16 mouse cellular contexts compared by ENCODE assay signal in genomic region chr8:106612047-106612446, GRCm38 (mm10). TPM values are rescaled to one million over a fixed set of nuclear protein-coding genes. Genes with fewer than 3 reads are reported as not detected.
DNase-seq lines count a peak whose midpoint lies in the region; ATAC-seq and TF ChIP-seq lines count a peak whose summit lies in the region.
"Had no signal": no experiment of that assay in that cellular context is flagged by ENCODE, and none has a peak within 500 bp of the region (broad histone marks: within the 10 kb centered on the region; RNA-seq: fewer than 3 reads in every experiment).

No protein-coding gene starts in this region.

- H3K27ac ChIP-seq in lung, postnatal 0 days (ENCODE audit: low read length): peak overlapping the region; percentile 81; the same call in 1 of the 2 replicates
- peak overlapping the region; percentile 43 for H3K27ac ChIP-seq in bone marrow macrophage, adult 2 months (ENCODE audit: insufficient read depth, low read depth, low read length)
- H3K27ac ChIP-seq in macrophage: peak overlapping the region; percentile 27
- H3K27ac ChIP-seq: hindbrain, embryonic 15.5 days; limb, embryonic 10.5 days had no signal

- H3K4me3 ChIP-seq in lung, postnatal 0 days (ENCODE audit: low read depth, low read length): no peak overlapping the region
- no peak overlapping the region for H3K4me3 ChIP-seq in lung, adult 2 months (replicated peaks; ENCODE audit: extremely low read depth, low read depth, low read length)
- no peak overlapping the region for H3K4me3 ChIP-seq in bone marrow macrophage, adult 2 months (ENCODE audit: insufficient read depth, low read length)
- H3K4me3 ChIP-seq in macrophage (ENCODE audit: inconsistent target): no peak overlapping the region
- H3K4me3 ChIP-seq: embryonic facial prominence, embryonic 13.5 days; hindbrain, embryonic 15.5 days; limb, embryonic 10.5 days had no signal

- no peaks in the 10 kb centered on the region for H3K79me2 ChIP-seq in macrophage (ENCODE audit: inconsistent target)

- H3K9ac ChIP-seq in lung, postnatal 0 days (replicated peaks; ENCODE audit: low read depth): no peak overlapping the region
- H3K9ac ChIP-seq: embryonic facial prominence, embryonic 13.5 days; hindbrain, embryonic 15.5 days had no signal

- no peaks in the 10 kb centered on the region for H3K27me3 ChIP-seq in lung, postnatal 0 days (replicated peaks; ENCODE audit: insufficient read depth, low read length)

- no peaks in the 10 kb centered on the region for H3K9me3 ChIP-seq in lung, postnatal 0 days (ENCODE audit: low read length)
- H3K9me3 ChIP-seq: embryonic facial prominence, embryonic 13.5 days; hindbrain, embryonic 15.5 days; limb, embryonic 10.5 days had no signal

- ATAC-seq in lung, postnatal 0 days: no peak
- ATAC-seq in activated CD4-positive, CD25-positive, alpha-beta regulatory T cell, adult 4 months: no peak

- no peak for TF ChIP-seq POLR2A in lung, adult 2 months (IDR thresholded peaks at IDR 0.05; ENCODE audit: borderline replicate concordance, extremely low read depth, low read depth, low read length)
- no peak for TF ChIP-seq POLR2A in bone marrow macrophage, adult 2 months (IDR thresholded peaks at IDR 0.05; ENCODE audit: borderline replicate concordance, low read depth, low read length)

- no peak for TF ChIP-seq CTCF in lung, postnatal 0 days (IDR thresholded peaks at IDR 0.05)
- no peak for TF ChIP-seq CTCF in lung, adult 2 months (IDR thresholded peaks at IDR 0.05; ENCODE audit: insufficient read depth, low read length)
- TF ChIP-seq CTCF in bone marrow macrophage, adult 2 months (IDR thresholded peaks at IDR 0.05; ENCODE audit: low read depth, low read length): no peak

- no peak for DNase-seq in lung, postnatal 0 days (ENCODE audit: low spot score)
- DNase-seq in lung, adult 2 months: no peak
- DNase-seq in left cerebral cortex, postnatal 10 days (ENCODE audit: extremely low spot score in 1 of 2, low spot score in 2 of 2): no peak
- DNase-seq in right cerebral cortex, postnatal 25 days: no peak
- DNase-seq: adrenal gland, postnatal 36 days; cerebellum, postnatal 36 days; heart, adult 11 months; kidney, postnatal 10 days; right cerebral cortex, postnatal 14 days; thymus, postnatal 25 days had no signal

- no peak for TF ChIP-seq EP300 in lung, postnatal 0 days (IDR thresholded peaks at IDR 0.05)

- H3K4me2 ChIP-seq in lung, postnatal 0 days (replicated peaks; ENCODE audit: low read depth, low read length): no peak overlapping the region
- H3K4me2 ChIP-seq: embryonic facial prominence, embryonic 13.5 days; hindbrain, embryonic 15.5 days had no signal

- H3K4me1 ChIP-seq in lung, postnatal 0 days (ENCODE audit: insufficient read depth, low read depth, low read length): peaks cover 5% of the 10 kb centered on the region; the same call in 1 of the 2 replicates
- peaks cover 12% of the 10 kb centered on the region for H3K4me1 ChIP-seq in lung, adult 2 months (ENCODE audit: control insufficient read depth, insufficient read depth, low read length)
- H3K4me1 ChIP-seq in bone marrow macrophage, adult 2 months (ENCODE audit: control insufficient read depth, insufficient read depth, low read length): peaks cover 22% of the 10 kb centered on the region
- H3K4me1 ChIP-seq: hindbrain, embryonic 15.5 days had no signal

- WGBS in lung, postnatal 0 days: 30% methylated on average over 3 of the region's 3 CpGs
- WGBS in lung, adult 2 months: 42% methylated on average over 3 of the region's 3 CpGs
- 23% methylated on average over 3 of the region's 3 CpGs for WGBS in macrophage (ENCODE audit: missing documents)

- no peaks in the 10 kb centered on the region for H3K36me3 ChIP-seq in lung, postnatal 0 days (ENCODE audit: insufficient read depth, low read length)
- no peaks in the 10 kb centered on the region for H3K36me3 ChIP-seq in macrophage (ENCODE audit: inconsistent target)
- H3K36me3 ChIP-seq: embryonic facial prominence, embryonic 13.5 days; hindbrain, embryonic 15.5 days; limb, embryonic 10.5 days had no signal

- intact Hi-C loops in left cerebral cortex, postnatal 10 days (cut with DNase I): no loop called here

RNA-seq across cellular contexts. Expression of gene Cdh1, which starts 8.9 kb away (rescaled TPM):
- polyA plus RNA-seq in lung, postnatal 0 days (2015; fragmentation: Nextera tagmentation; extraction: Ambion mirVana): 88.2 and 106 TPM in 2 replicates
- 124 and 140 TPM in 2 replicates for polyA plus RNA-seq in lung, adult 2 months (2012; rRNA removed)
- polyA plus RNA-seq in bone marrow macrophage, adult 2 months (2012; ENCODE audit: insufficient read depth, insufficient read length, missing spikeins): 0.12 TPM in 1 of 2 replicates, not detected in the other
- total RNA-seq in macrophage (2018; cell fraction: chromatin; rRNA removed): not detected
- under 1 TPM in 20 of 26 experiments, not detected in 6; 0.03 to 0.17 (median 0.09) TPM for total RNA-seq in macrophage (2018; cell fraction: cytosol; rRNA removed)
- total RNA-seq in macrophage (2018; cell fraction: nucleus; rRNA removed): under 1 TPM in 10 of 26 experiments, not detected in 16; 0.12 to 0.45 (median 0.15) TPM
- 0.06 to 0.20 TPM (median 0.10 TPM) in 3 replicates for polyA plus RNA-seq in macrophage (2018)
- total RNA-seq in left cerebral cortex, postnatal 10 days (2021): 1 to 10 TPM; 2.6 to 3.1 TPM
- polyA plus RNA-seq in activated CD4-positive, CD25-positive, alpha-beta regulatory T cell, adult 4 months (2017; shearing (Covaris generic)): under 1 TPM; 0.20 to 0.57 TPM
- total RNA-seq: adrenal gland, postnatal 36 days had no signal

RNA-seq across cellular contexts. Expression of gene Gm10073, which starts 38.8 kb away (rescaled TPM):
- polyA plus RNA-seq in lung, postnatal 0 days (2015; fragmentation: Nextera tagmentation; extraction: Ambion mirVana): 8.0 and 9.0 TPM in 2 replicates
- 21.8 and 38.0 TPM in 2 replicates for polyA plus RNA-seq in lung, adult 2 months (2012; rRNA removed)
- 54.5 and 99.5 TPM in 2 replicates for polyA plus RNA-seq in bone marrow macrophage, adult 2 months (2012; ENCODE audit: insufficient read depth, insufficient read length, missing spikeins)
- not detected for total RNA-seq in macrophage (2018; cell fraction: chromatin; rRNA removed)
- 10 to 100 TPM in 1 of 26 experiments, 1 to 10 TPM in 25; 2.5 to 12.4 (median 6.0) TPM for total RNA-seq in macrophage (2018; cell fraction: cytosol; rRNA removed)
- total RNA-seq in macrophage (2018; cell fraction: nucleus; rRNA removed): 1 to 10 TPM in 4 of 26 experiments, not detected in 22; 1.6 to 2.9 (median 2.3) TPM
- 1.9 to 16.1 TPM (median 13.7 TPM) in 3 replicates for polyA plus RNA-seq in macrophage (2018)
- 100 to 1,000 TPM; 115 to 119 TPM for total RNA-seq in left cerebral cortex, postnatal 10 days (2021)
- polyA plus RNA-seq in activated CD4-positive, CD25-positive, alpha-beta regulatory T cell, adult 4 months (2017; shearing (Covaris generic)): 100 to 1,000 TPM in 1 of 2 experiments, 10 to 100 TPM in 1; 85.5 to 100 TPM

Comparison
In these comparisons a context has a peak if more than half of its experiments do, and no peak if none do; other contexts are left out.
1. H3K27ac ChIP-seq: peak in every context shown above with its lines; median percentile 81 in lung, postnatal 0 days; 43 in bone marrow macrophage, adult 2 months; 27 in macrophage.
2. RNA of gene Cdh1, which starts 8.9 kb away (polyA plus RNA-seq): 124 to 140 TPM in lung, adult 2 months and 88.2 to 106 TPM in lung, postnatal 0 days; 0.20 to 0.57 TPM in activated CD4-positive, CD25-positive, alpha-beta regulatory T cell, adult 4 months, 0.06 to 0.20 TPM in macrophage and 0.12 TPM in bone marrow macrophage, adult 2 months; every median in the first group is over 10 times any median in the second.